Mouse (Mus musculus) duodenum, adult 2 months (tissue): Measurements from ENCODE around the gene Fmnl1. TPM values are rescaled to one million over a fixed set of nuclear protein-coding genes. Genes with fewer than 3 reads are reported as not detected.

Experiments
- polyA plus RNA-seq: library from polyadenylated mRNA; depleted of rRNA; stranded (reverse); fragments of >200 nt; gene quantifications from 2 replicates; pipeline ENCODE4 v1.2.3, GENCODE M21; 2012; ENCODE audit warnings: low replicate concordance; rRNA removed

Fmnl1 gene
- 2.8 and 7.3 TPM in 2 replicates for polyA plus RNA-seq

GRCm38 (mm10) chr11:103170494-103171285 lies at the start of gene Fmnl1:
Gene Fmnl1 (plus strand): TSS chr11:103171107.

GRCm38 (mm10) chr11:103131701-103132575 lies 39.0 kb upstream of the Fmnl1 start, which contains the start of gene Hexim2:
Gene Hexim2 (plus strand): TSS chr11:103132429.

GRCm38 (mm10) chr11:103208458-103208857 lies 37.6 kb downstream of the Fmnl1 start, which contains the start of gene 1700023F06Rik:
Gene 1700023F06Rik (minus strand): TSS chr11:103208558.

GRCm38 (mm10) chr11:103217790-103218516 lies 47.0 kb downstream of the Fmnl1 start, which contains the start of gene Spata32:
Gene Spata32 (minus strand): TSS chr11:103218432.

Other genes with a start within 250 kb of the Fmnl1 start
- gene Kif18b, start 246.0 kb upstream of the Fmnl1 start, polyA plus RNA-seq: 3.2 and 4.7 TPM in 2 replicates
- 0.40 and 0.77 TPM in 2 replicates for gene C1ql1, start 224.4 kb upstream of the Fmnl1 start, polyA plus RNA-seq
- 18.1 and 18.6 TPM in 2 replicates for gene Nmt1, start 142.9 kb upstream of the Fmnl1 start, polyA plus RNA-seq
- 51.3 and 51.6 TPM in 2 replicates for gene Dcakd, start 142.8 kb upstream of the Fmnl1 start, polyA plus RNA-seq
- gene Plcd3, start 69.4 kb upstream of the Fmnl1 start, polyA plus RNA-seq: 5.3 and 6.8 TPM in 2 replicates
- gene Acbd4, start 69.4 kb upstream of the Fmnl1 start, polyA plus RNA-seq: 108 and 223 TPM in 2 replicates
- 6.7 and 9.3 TPM in 2 replicates for gene Hexim1, start 54.9 kb upstream of the Fmnl1 start, polyA plus RNA-seq
- 1.1 and 1.6 TPM in 2 replicates for gene Hexim2, start 38.7 kb upstream of the Fmnl1 start, polyA plus RNA-seq
- 1.1 and 1.4 TPM in 2 replicates for gene 1700023F06Rik, start 37.5 kb downstream of the Fmnl1 start, polyA plus RNA-seq
- gene Spata32, start 47.3 kb downstream of the Fmnl1 start, polyA plus RNA-seq: not detected in 2 replicates
- gene Map3k14, start 96.4 kb downstream of the Fmnl1 start, polyA plus RNA-seq: 10.6 and 12.9 TPM in 2 replicates
- 118 and 157 TPM in 2 replicates for gene Arhgap27, start 192.6 kb downstream of the Fmnl1 start, polyA plus RNA-seq
- 9.4 and 11.3 TPM in 2 replicates for gene Plekhm1, start 241.6 kb downstream of the Fmnl1 start, polyA plus RNA-seq